Mouse (Mus musculus): ENCODE measurements around the gene Ptn. TPM values are rescaled to one million over a fixed set of nuclear protein-coding genes. Genes with fewer than 3 reads are reported as not detected.
A peak's percentile ranks its signal among the peaks of the same experiment; 100 is the strongest.

The Ptn gene
- polyA plus RNA-seq, 1 experiment from 2014 or later: 244 TPM

GRCm38 (mm10) chr6:36691497-36691896 lies 118.5 kb downstream of the Ptn start:
- Histone ChIP-seq H3K4me3 (ENCODE audit: low read depth, low read length) (no peak overlapping the region), H3K9me3 (ENCODE audit: control insufficient read depth, low read length) (no peaks in the 10 kb centered on the region), H3K27ac (ENCODE audit: low read depth, low read length) (no peak overlapping the region), H3K27me3 (ENCODE audit: control insufficient read depth, insufficient read depth, low read length) (no peaks in the 10 kb centered on the region), H3K4me1 (ENCODE audit: control insufficient read depth, insufficient read depth, low read length) (0 out of 2 replicates have a peak, but pooled peaks cover 3% of the 10 kb centered on the region), H3K9ac (ENCODE audit: low read length) (no peak overlapping the region), H3K4me2 (no peak overlapping the region), H3K36me3 (ENCODE audit: control insufficient read depth, insufficient read depth, low read length) (no peaks in the 10 kb centered on the region)
- ATAC-seq (ENCODE audit: low FRiP score) (peak; percentile 75), DNase-seq (ENCODE audit: low spot score, missing footprints) (peak; percentile 89)
- WGBS: 3% methylated on average over 1 of the region's 1 CpGs

- no peaks in the 10 kb centered on the region for H3K27me3 ChIP-seq (ENCODE audit: control insufficient read depth, insufficient read depth, low read length)
- H3K27ac ChIP-seq (ENCODE audit: low read depth, low read length): no peak overlapping the region
- H3K4me3 ChIP-seq (ENCODE audit: low read depth, low read length): no peak overlapping the region
- H3K4me1 ChIP-seq (ENCODE audit: control insufficient read depth, insufficient read depth, low read length): 0 out of 2 replicates have a peak, but pooled peaks cover 3% of the 10 kb centered on the region
- DNase-seq (ENCODE audit: low spot score, missing footprints) (no peak), ATAC-seq (ENCODE audit: low FRiP score) (no peak)
- no peaks in the 10 kb centered on the region for H3K9me3 ChIP-seq (ENCODE audit: control insufficient read depth, low read length)
- no peak overlapping the region for H3K9ac ChIP-seq (ENCODE audit: low read length)
- 85% methylated on average over 4 of the region's 4 CpGs for whole genome bisulfite sequencing
- H3K36me3 ChIP-seq (ENCODE audit: control insufficient read depth, insufficient read depth, low read length): no peaks in the 10 kb centered on the region
- H3K4me2 ChIP-seq: no peak overlapping the region
Observed at GRCm38 (mm10) chr6:36690941-36691340, 119.1 kb downstream of the Ptn start.

GRCm38 (mm10) chr6:36676710-36677691 lies 133.0 kb downstream of the Ptn start:
- no peak for ATAC-seq (ENCODE audit: low FRiP score)
- WGBS: 82% methylated on average over 8 of the region's 8 CpGs
- no peak for DNase-seq (ENCODE audit: low spot score, missing footprints)

GRCm38 (mm10) chr6:36672399-36673221 lies 137.4 kb downstream of the Ptn start:
- peaks cover 9% of the 10 kb centered on the region for H3K4me1 ChIP-seq (ENCODE audit: control insufficient read depth, insufficient read depth, low read length)
- H3K9ac ChIP-seq (ENCODE audit: low read length): no peak overlapping the region
- H3K36me3 ChIP-seq (ENCODE audit: control insufficient read depth, insufficient read depth, low read length): no peaks in the 10 kb centered on the region
- no peaks in the 10 kb centered on the region for H3K27me3 ChIP-seq (ENCODE audit: control insufficient read depth, insufficient read depth, low read length)
- no peaks in the 10 kb centered on the region for H3K9me3 ChIP-seq (ENCODE audit: control insufficient read depth, low read length)
- DNase-seq (ENCODE audit: low spot score, missing footprints): no peak
- no peak overlapping the region for H3K4me2 ChIP-seq
- peak; percentile 78 for ATAC-seq (ENCODE audit: low FRiP score)
- no peak overlapping the region for H3K27ac ChIP-seq (ENCODE audit: low read depth, low read length)
- 73% methylated on average over 11 of the region's 11 CpGs for WGBS
- no peak overlapping the region for H3K4me3 ChIP-seq (ENCODE audit: low read depth, low read length)

More at GRCm38 (mm10) chr6:36676710-36677691, 133.0 kb downstream of the Ptn start:
- Histone ChIP-seq H3K36me3 (ENCODE audit: control insufficient read depth, insufficient read depth, low read length) (no peaks in the 10 kb centered on the region), H3K27me3 (ENCODE audit: control insufficient read depth, insufficient read depth, low read length) (no peaks in the 10 kb centered on the region), H3K4me3 (ENCODE audit: low read depth, low read length) (no peak overlapping the region), H3K9ac (ENCODE audit: low read length) (no peak overlapping the region), H3K4me1 (ENCODE audit: control insufficient read depth, insufficient read depth, low read length) (peaks cover 9% of the 10 kb centered on the region), H3K9me3 (ENCODE audit: control insufficient read depth, low read length) (no peaks in the 10 kb centered on the region), H3K27ac (ENCODE audit: low read depth, low read length) (no peak overlapping the region), H3K4me2 (no peak overlapping the region)

- 92% methylated on average over 3 of the region's 3 CpGs for WGBS
- no peak overlapping the region for H3K27ac ChIP-seq (ENCODE audit: low read depth, low read length)
- no peak overlapping the region for H3K4me2 ChIP-seq
- no peaks in the 10 kb centered on the region for H3K27me3 ChIP-seq (ENCODE audit: control insufficient read depth, insufficient read depth, low read length)
- no peaks in the 10 kb centered on the region for H3K9me3 ChIP-seq (ENCODE audit: control insufficient read depth, low read length)
- no peaks in the 10 kb centered on the region for H3K36me3 ChIP-seq (ENCODE audit: control insufficient read depth, insufficient read depth, low read length)
- DNase-seq (ENCODE audit: low spot score, missing footprints) (no peak), ATAC-seq (ENCODE audit: low FRiP score) (no peak)
- H3K4me1 ChIP-seq (ENCODE audit: control insufficient read depth, insufficient read depth, low read length): peaks cover 9% of the 10 kb centered on the region
- H3K9ac ChIP-seq (ENCODE audit: low read length): no peak overlapping the region
- H3K4me3 ChIP-seq (ENCODE audit: low read depth, low read length): no peak overlapping the region
Observed at GRCm38 (mm10) chr6:36671274-36671673, 138.7 kb downstream of the Ptn start.

Small RNA genes within 50 kb of the gene (microRNA-seq; reads per million reads assigned to microRNA genes)
- not detected for gene Gm25111
